Mouse (Mus musculus): ENCODE results near the gene Vmo1. TPM values are rescaled to one million over a fixed set of nuclear protein-coding genes. Genes with fewer than 3 reads are reported as not detected.
"Not testable (repeated sequence)": the region's sequence is repeated elsewhere in the genome, so short reads cannot be mapped to it uniquely, and the experiment has no call there.

The Vmo1 gene
- polyA plus RNA-seq, 1 experiment from 2014 or later: 0.68 TPM

DNA sequence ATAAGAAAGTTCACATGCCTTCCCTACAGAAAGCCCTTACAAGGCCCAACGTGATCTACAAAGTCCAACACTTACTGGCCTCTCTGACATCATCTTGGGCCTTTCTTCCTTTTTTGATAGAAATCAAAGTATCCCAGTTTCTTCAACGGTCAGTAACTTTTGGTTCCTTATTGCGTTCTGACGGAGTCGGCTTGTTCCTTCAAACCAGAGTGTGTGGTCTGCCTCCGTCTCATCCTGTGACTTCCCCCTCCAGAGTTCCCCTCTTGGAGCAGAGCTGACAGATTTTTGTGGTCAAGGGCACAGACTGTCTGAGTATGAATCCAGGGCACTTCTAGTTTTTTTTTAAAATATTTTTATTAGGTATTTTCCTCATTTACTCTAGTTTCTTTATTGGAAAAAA lies 24.7 kb downstream of the Vmo1 start:
- Histone ChIP-seq H3K4me1 (ENCODE audit: insufficient read depth, low read depth, low read length) (no peaks in the 10 kb centered on the region), H3K27me3 (replicated peaks; ENCODE audit: insufficient read depth, low read length) (no peaks in the 10 kb centered on the region), H3K9me3 (ENCODE audit: low read length) (no peaks in the 10 kb centered on the region), H3K9ac (replicated peaks; ENCODE audit: low read depth) (no peak overlapping the region), H3K27ac (ENCODE audit: low read length) (no peak overlapping the region), H3K4me3 (ENCODE audit: low read depth, low read length) (no peak overlapping the region), H3K4me2 (replicated peaks; ENCODE audit: low read depth, low read length) (no peak overlapping the region), H3K36me3 (ENCODE audit: insufficient read depth, low read length) (no peaks in the 10 kb centered on the region)
- ATAC-seq (peak; percentile 47; the same call in 1 of the 2 replicates), DNase-seq (ENCODE audit: low spot score) (peak; percentile 43)
- WGBS: 82% methylated on average over 6 of the region's 6 CpGs
- TF ChIP-seq CTCF (IDR thresholded peaks at IDR 0.05): no peak
- no peak for TF ChIP-seq EP300 (IDR thresholded peaks at IDR 0.05)

GRCm38 (mm10) chr11:70489138-70489537 lies 25.3 kb downstream of the Vmo1 start:
- DNase-seq (ENCODE audit: low spot score) (no peak), ATAC-seq (no peak)
- Histone ChIP-seq H3K4me1 (ENCODE audit: insufficient read depth, low read depth, low read length) (no peaks in the 10 kb centered on the region), H3K4me3 (ENCODE audit: low read depth, low read length) (no peak overlapping the region), H3K4me2 (replicated peaks; ENCODE audit: low read depth, low read length) (no peak overlapping the region), H3K27ac (ENCODE audit: low read length) (no peak overlapping the region), H3K27me3 (replicated peaks; ENCODE audit: insufficient read depth, low read length) (no peaks in the 10 kb centered on the region), H3K9me3 (ENCODE audit: low read length) (no peaks in the 10 kb centered on the region), H3K9ac (replicated peaks; ENCODE audit: low read depth) (no peak overlapping the region), H3K36me3 (ENCODE audit: insufficient read depth, low read length) (no peaks in the 10 kb centered on the region)
- TF ChIP-seq EP300 (IDR thresholded peaks at IDR 0.05) (no peak), CTCF (IDR thresholded peaks at IDR 0.05) (no peak)
- WGBS: 82% methylated on average over 3 of the region's 3 CpGs

GRCm38 (mm10) chr11:70487816-70488215 lies 26.6 kb downstream of the Vmo1 start:
- no peak for TF ChIP-seq CTCF (IDR thresholded peaks at IDR 0.05)
- no peak for TF ChIP-seq EP300 (IDR thresholded peaks at IDR 0.05)
- no peak overlapping the region for H3K9ac ChIP-seq (replicated peaks; ENCODE audit: low read depth)
- no peak for ATAC-seq
- H3K27me3 ChIP-seq (replicated peaks; ENCODE audit: insufficient read depth, low read length): no peaks in the 10 kb centered on the region
- 37% methylated on average over 4 of the region's 4 CpGs for WGBS
- H3K27ac ChIP-seq (ENCODE audit: low read length): no peak overlapping the region
- no peak for DNase-seq (ENCODE audit: low spot score)
- no peak overlapping the region for H3K4me2 ChIP-seq (replicated peaks; ENCODE audit: low read depth, low read length)
- H3K4me1 ChIP-seq (ENCODE audit: insufficient read depth, low read depth, low read length): no peaks in the 10 kb centered on the region
- no peaks in the 10 kb centered on the region for H3K9me3 ChIP-seq (ENCODE audit: low read length)
- no peaks in the 10 kb centered on the region for H3K36me3 ChIP-seq (ENCODE audit: insufficient read depth, low read length)
- H3K4me3 ChIP-seq (ENCODE audit: low read depth, low read length): no peak overlapping the region

DNA sequence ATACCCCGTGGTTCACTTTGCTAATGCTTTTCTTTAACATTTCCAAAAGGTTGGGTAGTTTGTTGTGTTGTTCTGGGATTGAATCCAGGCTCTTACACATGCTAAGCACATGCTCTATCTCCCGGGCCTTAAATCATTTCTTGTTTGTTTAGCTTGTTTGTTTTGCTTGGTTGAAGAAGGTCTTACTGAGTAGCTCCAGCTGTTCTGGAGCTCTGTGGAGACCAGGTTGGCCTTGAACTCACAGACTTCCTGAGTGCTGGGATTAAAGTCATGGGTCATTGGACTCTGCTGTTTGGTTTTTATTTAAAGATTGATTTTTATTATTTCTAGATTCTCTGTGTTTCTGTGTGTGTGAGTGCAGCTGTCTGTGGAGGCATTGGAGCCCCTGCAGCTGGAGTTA lies 28.9 kb downstream of the Vmo1 start:
- H3K4me3 ChIP-seq (ENCODE audit: low read depth, low read length): no peak overlapping the region
- H3K9ac ChIP-seq (replicated peaks; ENCODE audit: low read depth): no peak overlapping the region
- H3K36me3 ChIP-seq (ENCODE audit: insufficient read depth, low read length): no peaks in the 10 kb centered on the region
- DNase-seq (ENCODE audit: low spot score) (no peak), ATAC-seq (no peak)
- no peak overlapping the region for H3K27ac ChIP-seq (ENCODE audit: low read length)
- H3K4me1 ChIP-seq (ENCODE audit: insufficient read depth, low read depth, low read length): no peaks in the 10 kb centered on the region
- 33% methylated on average over 2 of the region's 2 CpGs for WGBS
- H3K4me2 ChIP-seq (replicated peaks; ENCODE audit: low read depth, low read length): no peak overlapping the region
- H3K9me3 ChIP-seq (ENCODE audit: low read length): no peaks in the 10 kb centered on the region
- no peak for TF ChIP-seq CTCF (IDR thresholded peaks at IDR 0.05)
- no peak for TF ChIP-seq EP300 (IDR thresholded peaks at IDR 0.05)
- H3K27me3 ChIP-seq (replicated peaks; ENCODE audit: insufficient read depth, low read length): no peaks in the 10 kb centered on the region

GRCm38 (mm10) chr11:70474872-70475534 lies 39.4 kb downstream of the Vmo1 start:
- no peak for DNase-seq (ENCODE audit: low spot score)
- Histone ChIP-seq H3K27ac (ENCODE audit: low read length) (no peak overlapping the region), H3K4me3 (ENCODE audit: low read depth, low read length) (no peak overlapping the region)

DNA sequence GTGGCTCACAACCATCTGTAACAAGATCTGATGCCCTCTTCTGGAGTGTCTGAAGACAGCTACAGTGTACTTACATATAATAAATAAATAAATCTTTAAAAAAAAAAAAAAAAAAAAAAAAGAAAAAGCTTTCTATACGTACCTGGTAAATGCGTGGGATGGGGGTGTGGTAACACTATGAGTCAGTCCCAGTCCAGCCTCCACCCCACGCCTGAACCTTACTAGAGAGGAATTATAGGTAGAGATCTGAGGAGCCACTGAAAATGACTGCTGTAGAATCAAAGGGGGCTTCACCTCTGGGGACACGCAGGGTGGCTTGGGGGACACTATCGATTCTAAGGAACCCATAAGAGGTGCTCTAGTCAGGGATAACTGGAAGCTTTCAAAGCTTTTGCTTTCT lies 41.1 kb downstream of the Vmo1 start:
- not testable (repeated sequence) for H3K4me3 ChIP-seq (ENCODE audit: low read depth, low read length); DNase-seq (ENCODE audit: low spot score); H3K4me1 ChIP-seq (ENCODE audit: insufficient read depth, low read depth, low read length); H3K36me3 ChIP-seq (ENCODE audit: insufficient read depth, low read length); ATAC-seq; H3K9ac ChIP-seq (replicated peaks; ENCODE audit: low read depth); H3K27me3 ChIP-seq (replicated peaks; ENCODE audit: insufficient read depth, low read length); H3K9me3 ChIP-seq (ENCODE audit: low read length); H3K27ac ChIP-seq (ENCODE audit: low read length); H3K4me2 ChIP-seq (replicated peaks; ENCODE audit: low read depth, low read length)
- 89% methylated on average over 5 of the region's 5 CpGs for WGBS

More at GRCm38 (mm10) chr11:70474872-70475534, 39.4 kb downstream of the Vmo1 start:
- ATAC-seq: no peak
- H3K9ac ChIP-seq (replicated peaks; ENCODE audit: low read depth): no peak overlapping the region
- no peaks in the 10 kb centered on the region for H3K4me1 ChIP-seq (ENCODE audit: insufficient read depth, low read depth, low read length)
- H3K36me3 ChIP-seq (ENCODE audit: insufficient read depth, low read length): no peaks in the 10 kb centered on the region
- TF ChIP-seq CTCF (IDR thresholded peaks at IDR 0.05) (no peak), EP300 (IDR thresholded peaks at IDR 0.05) (no peak)
- H3K27me3 ChIP-seq (replicated peaks; ENCODE audit: insufficient read depth, low read length): no peaks in the 10 kb centered on the region
- H3K9me3 ChIP-seq (ENCODE audit: low read length): no peaks in the 10 kb centered on the region
- 35% methylated on average over 12 of the region's 12 CpGs for WGBS
- no peak overlapping the region for H3K4me2 ChIP-seq (replicated peaks; ENCODE audit: low read depth, low read length)

DNA sequence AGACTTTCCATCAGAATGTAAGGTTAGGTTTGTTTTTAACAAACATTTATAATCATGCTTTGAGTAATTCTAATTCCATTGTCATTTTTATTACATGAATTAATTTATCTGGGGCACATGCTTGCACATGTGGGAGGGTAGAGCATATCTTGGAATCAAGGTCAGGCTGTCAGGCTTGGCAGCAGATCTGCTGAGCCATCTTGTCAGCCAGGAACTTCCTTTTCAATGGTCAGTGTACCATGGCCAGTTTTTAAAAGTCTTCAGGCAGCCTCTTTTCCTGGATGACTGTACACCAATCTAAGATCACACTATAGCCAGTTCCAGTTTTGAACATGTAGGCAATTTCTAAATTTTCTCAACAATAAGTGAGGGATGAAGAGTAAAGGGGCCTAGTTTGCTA lies 41.7 kb downstream of the Vmo1 start:
- DNase-seq (ENCODE audit: low spot score) (no peak), ATAC-seq (no peak)
- Histone ChIP-seq H3K9me3 (ENCODE audit: low read length) (no peaks in the 10 kb centered on the region), H3K27ac (ENCODE audit: low read length) (no peak overlapping the region), H3K4me2 (replicated peaks; ENCODE audit: low read depth, low read length) (no peak overlapping the region), H3K27me3 (replicated peaks; ENCODE audit: insufficient read depth, low read length) (no peaks in the 10 kb centered on the region), H3K4me1 (ENCODE audit: insufficient read depth, low read depth, low read length) (no peaks in the 10 kb centered on the region; the same call in 1 of the 2 replicates), H3K36me3 (ENCODE audit: insufficient read depth, low read length) (no peaks in the 10 kb centered on the region), H3K4me3 (ENCODE audit: low read depth, low read length) (no peak overlapping the region), H3K9ac (replicated peaks; ENCODE audit: low read depth) (no peak overlapping the region)
- no peak for TF ChIP-seq EP300 (IDR thresholded peaks at IDR 0.05)
- TF ChIP-seq CTCF (IDR thresholded peaks at IDR 0.05): no peak

Measured in lung, postnatal 0 days (tissue).